Mouse (Mus musculus): Measurements from ENCODE around the gene Tlcd1.
"Not testable (repeated sequence)": the region's sequence is repeated elsewhere in the genome, so short reads cannot be mapped to it uniquely, and the experiment has no call there.

The Tlcd1 gene

DNA sequence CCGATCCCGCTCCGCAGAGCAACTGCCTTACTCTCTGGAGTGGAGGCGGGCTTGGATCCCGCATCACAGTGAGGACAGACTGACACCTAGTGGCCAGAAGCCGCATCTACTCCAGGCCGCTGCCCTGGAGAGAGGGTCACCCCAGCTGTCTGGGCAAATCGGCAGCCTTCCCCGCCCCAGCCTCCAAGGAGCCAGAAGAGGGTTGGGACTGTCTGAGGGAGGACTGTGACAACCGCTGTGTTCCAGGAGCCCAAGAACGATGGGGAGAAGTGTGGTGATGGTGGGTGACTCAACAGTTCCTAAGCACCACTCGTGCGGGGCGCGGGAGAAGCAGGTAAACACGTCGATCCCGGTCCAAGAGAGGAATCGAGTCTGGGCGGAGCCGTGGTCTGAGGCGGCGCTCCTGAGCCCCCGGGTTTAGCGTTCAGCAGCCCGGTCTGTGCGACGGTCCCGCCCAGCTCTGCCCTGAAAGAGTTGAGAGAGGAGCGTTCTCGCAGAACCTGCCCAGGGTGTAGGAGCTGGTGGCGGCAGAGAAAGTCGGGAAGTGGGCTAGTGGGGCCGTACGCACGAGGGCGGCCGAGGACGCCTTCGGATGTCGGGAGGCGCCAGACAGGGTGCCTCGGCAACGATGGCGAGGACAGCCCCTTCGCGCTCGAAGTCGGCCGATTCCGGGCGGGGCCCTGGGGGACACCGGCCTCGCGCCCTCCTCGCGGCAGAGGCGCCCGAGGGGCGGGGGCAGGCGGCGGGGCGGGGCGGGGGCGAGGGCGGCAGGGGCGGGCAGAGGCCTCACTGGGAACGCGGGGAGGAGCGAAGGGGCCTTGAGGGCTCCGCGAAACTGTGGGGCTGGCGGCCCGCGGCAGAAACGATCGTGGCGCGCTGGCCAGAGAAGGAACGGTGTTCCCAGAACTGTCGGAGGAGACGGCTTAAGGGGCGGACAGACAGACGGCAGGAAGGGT is 1.7 kb downstream of the Tlcd1 start:
- peak; percentile 93 for DNase-seq (ENCODE audit: low read depth, low spot score)

DNA sequence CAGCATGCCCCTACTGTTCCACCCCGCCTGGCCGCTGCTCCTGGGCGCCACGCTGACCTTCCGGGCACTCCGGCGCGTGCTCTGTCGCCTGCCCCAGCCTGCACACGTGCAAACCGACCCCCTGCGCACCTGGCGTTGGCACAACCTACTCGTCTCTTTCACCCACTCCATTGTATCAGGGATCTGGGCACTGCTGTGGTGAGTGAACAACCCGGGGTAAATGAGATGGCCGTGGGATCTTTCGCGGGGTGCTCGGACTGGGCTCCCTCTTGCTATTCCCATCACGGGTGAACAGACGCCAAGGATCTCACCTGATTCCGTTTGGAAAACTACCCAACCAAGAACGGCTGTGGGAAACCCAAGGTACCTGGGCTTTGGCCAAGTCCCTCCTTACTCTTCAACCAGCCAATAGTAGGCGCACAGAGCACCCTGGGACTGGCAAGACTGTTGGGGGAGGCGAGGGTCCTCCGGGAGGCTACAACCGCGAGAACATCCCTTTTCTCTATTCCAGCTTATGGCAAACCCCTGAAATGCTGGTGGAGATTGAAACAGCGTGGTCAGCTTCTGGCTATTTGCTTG is 2.4 kb downstream of the Tlcd1 start:
- peak; percentile 35 for DNase-seq (ENCODE audit: low read depth, low spot score)

DNA sequence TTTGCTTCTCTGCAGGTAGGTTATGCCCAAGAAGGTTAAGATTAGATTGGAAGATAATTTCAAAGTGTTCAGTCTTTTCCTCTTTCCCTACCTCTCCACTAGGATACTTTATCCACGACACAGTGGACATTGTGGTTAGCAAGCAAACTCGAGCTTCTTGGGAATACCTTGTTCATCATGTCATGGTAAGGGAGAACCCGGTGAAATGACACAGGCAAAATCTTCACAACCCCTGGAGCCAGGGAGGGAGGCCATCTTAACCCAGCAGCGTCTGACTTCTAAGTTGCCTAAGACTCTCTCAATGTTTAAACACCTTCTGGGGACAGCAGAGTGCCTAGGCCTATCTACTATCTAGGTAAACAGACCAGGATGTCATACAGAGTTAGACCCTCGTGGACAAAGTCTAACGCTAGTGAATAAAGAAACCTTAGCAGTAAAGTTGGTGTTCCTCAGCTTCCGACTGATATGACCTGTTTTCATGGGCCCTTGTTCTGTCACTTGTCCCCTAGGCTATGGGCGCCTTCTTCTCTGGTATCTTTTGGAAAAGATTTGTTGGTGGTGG is 3.0 kb downstream of the Tlcd1 start:
- no peak for DNase-seq (ENCODE audit: low read depth, low spot score)

DNA sequence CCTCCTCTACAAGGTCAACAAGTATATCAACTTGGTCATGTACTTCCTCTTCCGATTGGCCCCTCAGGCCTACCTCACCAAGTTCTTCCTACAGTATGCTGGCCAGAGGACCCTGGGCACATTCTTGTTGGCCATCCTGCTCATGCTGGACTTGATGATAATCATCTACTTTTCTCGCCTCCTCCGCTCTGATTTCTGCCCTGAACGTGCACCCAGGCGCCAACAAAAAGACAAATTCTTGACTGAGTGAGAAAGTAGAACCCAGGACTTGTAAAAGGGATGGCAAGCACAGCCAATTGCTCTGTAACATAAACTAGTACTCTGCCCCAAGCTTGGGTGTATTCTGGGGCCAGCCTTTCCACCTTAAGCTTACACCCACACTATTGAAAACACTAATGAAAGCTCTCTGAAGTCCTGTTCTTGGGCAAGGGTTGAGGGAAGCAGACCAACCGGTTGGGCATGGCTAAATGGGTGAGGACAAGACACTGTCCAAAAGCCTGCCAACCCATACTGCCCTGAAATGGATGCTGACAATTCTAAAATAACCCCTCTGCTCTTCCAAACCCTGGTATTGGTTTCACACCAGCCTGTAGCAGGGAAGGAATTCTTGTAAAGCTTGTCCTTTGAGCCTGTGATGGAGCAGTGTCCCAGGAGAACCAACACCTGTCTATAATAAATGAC is 3.7 kb downstream of the Tlcd1 start:
- no peak for DNase-seq (ENCODE audit: low read depth, low spot score)

DNA sequence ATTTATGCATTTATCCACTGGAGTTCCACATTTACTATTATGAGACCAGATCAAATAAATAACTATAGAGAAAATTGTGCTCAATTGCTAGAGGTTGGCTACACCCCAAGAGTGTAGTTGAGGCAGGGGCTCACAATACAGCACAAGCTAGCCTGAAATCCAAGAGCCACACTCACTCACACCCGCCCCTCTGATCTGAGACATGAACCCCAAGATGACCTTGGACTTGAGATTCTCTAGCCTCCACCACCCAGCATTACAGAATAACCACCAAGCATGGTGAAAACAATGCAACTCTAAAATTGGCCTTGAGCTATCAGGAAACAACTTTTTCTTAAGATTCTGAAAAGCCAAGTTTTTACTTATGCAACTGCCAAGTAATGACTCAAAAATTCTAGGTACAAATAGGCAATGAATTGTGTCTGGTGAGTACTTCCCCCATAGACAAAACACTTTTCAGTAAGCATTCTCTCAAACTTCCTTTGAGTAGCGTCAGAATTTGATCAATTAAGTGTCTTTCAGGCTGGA is 5.4 kb downstream of the Tlcd1 start:
- DNase-seq (ENCODE audit: low read depth, low spot score), result no peak

DNA sequence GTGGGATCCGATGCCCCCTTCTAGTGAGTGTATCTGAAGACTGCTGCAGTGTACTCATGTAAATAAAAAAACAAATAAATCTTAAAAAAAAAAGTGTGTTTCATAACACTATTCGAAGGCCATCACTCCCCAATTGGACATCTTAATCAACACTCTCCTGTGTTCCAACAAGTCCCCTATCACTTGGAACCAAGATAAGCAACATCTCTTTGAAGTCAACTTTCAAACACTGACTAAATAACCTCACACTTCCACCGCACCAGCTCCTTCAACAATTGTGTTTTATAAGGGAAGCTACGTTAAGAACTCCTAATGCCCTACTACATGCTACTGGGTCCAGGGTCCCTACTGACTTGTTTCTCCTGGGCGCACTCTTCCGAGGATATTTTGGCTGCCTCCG is 5.9 kb downstream of the Tlcd1 start:
- no peak for DNase-seq (ENCODE audit: low read depth, low spot score)

DNA sequence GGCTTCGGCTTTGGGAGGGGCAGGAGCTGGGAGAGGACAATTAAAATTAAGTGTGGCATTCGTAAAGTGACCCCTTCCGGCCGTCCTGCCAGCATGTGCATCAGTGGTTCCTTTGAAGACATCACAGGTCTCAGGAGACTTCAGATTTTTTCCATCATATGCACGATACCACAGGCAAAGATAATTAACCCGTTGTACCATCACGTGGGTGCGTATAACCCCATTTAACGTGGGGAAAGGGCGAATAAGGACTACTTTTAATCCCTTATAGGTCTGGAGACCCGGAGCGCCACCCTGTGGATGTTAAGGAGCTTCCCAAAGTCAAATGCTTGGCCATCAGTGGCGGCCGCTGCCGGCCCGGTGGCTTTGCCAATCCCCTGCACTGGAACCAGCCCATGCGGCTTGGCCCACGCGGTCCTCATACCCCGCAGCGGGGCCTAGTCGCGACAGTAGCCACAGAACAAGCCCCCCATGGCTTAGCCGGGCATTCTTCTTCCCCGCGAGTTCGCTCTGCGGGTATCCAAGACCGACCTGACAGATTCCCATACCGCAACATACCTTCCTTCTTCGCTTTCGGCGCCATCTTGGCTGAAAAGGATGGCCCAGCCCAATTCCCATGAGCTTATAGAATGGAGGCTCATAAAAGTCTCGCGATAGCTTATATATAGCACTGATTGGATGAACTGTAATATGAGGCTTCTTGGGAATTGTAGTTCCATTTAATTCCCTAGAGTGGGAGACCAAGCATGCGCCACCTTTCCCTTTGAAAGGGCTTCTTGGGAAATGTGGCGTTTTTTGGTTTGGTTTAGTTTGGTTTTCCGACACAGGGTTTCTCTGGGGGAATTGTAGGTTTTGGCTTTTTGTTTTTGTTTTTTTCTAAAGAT is 6.7 kb downstream of the Tlcd1 start, which contains the start of gene Rpl23a:
Gene Rpl23a (minus strand): TSS at position 624 of the 884 bp plus-strand sequence.
- peak; percentile 89 for DNase-seq (ENCODE audit: low read depth, low spot score)

DNA sequence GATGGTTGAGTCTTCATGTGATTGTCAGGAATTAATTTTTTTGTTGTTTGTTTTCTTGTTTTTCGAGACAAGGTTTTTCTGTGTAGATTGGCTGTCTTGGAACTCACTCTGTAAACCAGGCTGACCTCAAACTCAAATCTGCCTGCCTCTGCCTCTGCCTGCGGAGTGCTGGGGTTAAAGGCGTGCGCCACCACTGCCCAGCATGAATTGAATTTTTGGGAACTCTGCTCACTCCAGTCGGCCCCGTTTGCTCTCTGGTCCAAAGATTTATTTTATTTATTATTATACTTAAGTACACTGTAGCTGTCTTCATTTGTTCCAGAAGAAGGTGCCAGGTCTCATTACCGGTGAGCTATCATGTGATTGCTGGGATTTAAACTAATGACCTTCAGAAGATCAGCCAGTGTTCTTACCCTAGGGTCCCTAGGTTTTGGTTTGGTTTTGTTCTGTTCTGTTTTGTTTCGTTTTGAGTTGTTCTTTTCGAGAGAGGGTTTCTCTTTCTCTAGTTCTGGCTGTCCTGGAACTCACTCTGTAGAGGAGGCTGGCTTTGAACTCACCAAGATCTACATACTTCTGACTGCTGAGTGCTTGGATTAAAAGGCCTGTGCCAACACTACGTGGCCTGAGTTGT is 7.5 kb downstream of the Tlcd1 start:
- DNase-seq (ENCODE audit: low read depth, low spot score), result no peak

DNA sequence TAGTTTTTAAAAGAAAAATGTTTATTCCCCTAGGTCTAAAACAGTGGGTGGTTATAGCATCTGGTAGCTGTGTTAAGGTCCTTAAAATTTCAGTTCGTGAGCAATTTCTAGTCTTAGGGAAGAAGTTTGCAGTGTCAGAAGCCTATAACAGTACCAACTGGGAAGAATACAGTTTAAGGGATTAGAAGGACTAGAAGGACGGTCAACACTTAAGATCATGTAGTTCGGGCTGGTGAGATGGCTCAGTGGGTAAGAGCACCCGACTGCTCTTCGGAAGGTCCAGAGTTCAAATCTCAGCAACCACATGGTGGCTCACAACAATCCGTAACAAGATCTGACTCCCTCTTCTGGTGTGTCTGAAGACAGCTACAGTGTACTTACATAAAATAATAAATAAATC is 8.2 kb downstream of the Tlcd1 start:
- DNase-seq (ENCODE audit: low read depth, low spot score), result not testable (repeated sequence)

DNA sequence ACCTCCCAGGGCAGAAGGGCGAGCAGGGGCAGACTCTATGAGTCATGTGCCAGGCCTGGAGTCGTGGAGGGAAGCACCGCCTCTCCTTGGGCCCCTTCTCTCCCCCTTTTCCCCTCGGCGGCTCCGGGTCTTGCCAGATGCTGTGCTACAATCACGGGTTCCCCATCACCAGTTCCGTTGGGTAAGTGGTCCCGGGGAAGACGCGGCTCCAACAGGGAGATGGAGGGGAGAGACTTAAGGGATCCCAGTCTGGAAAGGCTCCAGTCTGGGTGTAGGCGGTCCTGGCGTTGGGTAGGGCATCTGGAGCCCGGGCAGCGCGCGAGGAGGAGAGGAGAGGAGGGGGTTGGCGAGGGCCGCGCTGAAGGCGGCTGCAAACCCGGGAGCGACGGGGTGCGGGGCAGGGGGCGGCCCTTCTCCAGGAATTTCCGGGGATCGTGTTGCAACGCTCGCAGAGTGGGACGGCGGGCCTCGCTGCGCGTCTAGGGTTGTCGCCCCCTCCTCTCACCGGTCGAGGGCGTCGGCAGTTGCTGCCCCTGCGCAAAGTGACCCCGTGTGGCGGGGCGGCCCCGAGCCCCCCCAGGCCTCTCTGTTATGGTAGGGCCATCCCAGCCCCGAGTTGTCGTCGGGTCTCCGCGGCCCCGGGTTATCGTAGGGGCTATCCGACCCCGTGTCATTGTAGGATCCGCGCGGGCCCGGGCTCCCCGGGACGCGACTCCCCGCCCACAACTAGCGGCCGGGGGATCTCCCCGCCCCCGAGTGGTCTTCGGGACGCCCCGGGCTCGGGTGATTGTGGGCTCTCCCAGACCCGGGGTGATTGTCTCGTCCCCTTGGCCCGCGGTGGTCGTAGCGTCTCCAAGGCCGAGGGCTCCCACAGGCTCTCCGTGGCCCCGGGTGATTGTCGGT is 12.1 kb downstream of the Tlcd1 start, which contains the start of gene Rab34:
Gene Rab34 (plus strand): TSS at position 100 of the 903 bp plus-strand sequence.
- DNase-seq (ENCODE audit: low read depth, low spot score), result peak; percentile 37

DNA sequence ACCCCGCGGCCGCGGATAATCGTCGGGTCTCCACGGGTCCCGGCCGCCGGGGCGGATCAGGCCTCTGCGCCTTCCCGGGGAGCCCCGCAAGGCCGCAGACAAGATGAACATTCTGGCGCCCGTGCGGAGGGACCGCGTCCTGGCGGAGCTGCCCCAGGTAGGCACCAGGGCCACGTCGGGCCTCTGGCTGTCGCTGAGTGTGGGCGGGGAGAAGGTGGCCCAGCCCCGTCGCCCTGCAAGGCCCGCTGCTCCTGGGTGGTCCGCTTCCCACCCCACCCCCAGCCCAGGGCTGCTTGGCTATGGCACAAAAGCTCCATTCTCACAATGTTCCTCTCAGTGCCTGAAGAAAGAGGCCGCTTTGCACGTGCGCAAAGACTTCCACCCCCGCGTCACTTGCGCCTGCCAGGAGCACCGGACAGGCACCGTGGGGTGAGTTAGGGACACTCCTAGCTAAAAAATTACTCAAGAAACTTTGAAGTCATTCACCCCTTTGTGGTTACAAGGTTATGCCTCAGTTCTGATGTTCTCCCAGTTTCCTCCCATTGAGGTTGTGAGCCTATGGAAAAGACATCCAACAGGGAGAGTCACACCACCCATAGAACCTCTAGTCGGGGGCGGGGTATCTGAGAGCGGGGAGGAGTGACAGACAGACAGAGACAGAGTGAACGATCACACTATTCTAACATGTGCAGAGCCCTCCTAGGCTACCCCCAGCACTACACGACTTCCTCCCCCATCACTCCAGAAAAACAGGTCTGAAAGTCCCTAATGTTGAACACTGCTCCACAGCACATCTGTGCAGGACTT is 12.9 kb downstream of the Tlcd1 start:
- peak; percentile 53 for DNase-seq (ENCODE audit: low read depth, low spot score)

DNA sequence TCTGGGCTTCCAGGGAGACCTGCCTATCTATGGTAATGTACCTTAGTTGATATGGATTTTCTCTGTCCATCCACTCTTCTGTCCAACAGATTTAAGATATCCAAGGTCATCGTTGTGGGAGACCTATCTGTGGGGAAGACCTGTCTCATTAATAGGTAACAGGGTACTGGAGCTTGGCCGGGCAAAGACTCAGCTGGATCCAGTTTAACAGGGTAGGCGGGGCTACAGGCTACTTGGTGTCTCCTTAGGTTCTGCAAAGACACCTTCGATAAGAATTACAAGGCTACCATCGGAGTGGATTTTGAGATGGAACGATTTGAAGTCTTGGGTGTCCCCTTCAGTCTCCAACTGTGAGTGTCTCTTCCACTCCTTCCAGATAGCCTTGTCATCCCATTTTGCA is 13.5 kb downstream of the Tlcd1 start:
- no peak for DNase-seq (ENCODE audit: low read depth, low spot score)

DNA sequence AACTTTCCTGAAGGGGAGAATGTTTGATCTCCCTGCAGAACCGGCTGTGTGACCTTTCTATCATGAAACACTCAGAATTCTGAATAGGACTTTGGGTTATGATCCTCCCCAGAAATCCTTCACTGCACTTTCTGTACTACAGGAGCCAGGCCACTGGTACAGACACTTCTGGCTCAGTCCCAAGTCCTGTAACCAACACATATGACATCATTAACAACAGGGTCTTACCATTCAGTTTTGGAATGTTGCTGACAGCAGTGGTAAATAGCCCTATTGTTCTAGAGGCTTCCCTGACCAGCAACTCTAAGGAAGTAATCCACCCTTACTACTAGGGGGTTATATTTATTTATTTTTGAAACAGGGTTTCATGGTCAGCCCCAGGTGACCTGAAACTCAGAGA is 16.6 kb downstream of the Tlcd1 start, which contains the start of gene Proca1:
Gene Proca1 (plus strand): TSS at position 280 of the 400 bp plus-strand sequence.
- DNase-seq (ENCODE audit: low read depth, low spot score), result no peak

DNA sequence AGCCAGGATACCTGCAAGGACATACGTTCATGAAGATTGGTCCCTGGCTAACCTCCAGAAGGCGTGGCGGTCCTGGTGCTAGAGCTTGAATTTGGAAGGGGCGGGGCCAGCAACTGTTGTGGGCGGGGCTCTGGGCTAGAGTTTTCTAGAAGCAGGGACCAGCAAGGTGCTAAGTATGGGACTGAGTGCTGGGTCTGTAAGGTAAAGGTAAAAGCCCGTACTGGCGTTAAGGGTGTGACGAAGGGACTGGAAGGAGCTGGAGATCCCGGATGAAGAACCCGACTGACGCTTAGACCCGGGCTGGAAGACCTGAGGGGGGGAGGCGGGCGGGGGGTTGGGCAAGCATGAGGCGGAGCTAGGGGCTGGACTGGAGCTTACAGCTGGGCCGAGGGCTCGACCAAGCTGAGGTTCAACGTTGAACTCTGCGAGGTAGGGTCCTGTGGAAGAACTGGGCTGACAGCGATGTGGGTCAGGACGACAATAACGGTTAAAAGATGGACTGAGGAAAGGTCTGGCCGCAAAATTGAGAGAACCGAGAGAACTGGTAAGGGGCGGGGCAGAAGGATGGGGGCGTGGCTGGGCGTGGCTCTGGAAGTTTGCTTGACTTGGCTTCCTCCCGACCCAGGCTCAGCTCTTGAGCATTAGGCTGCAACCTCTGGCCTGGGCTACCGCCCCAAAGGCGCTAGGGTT is 18.0 kb downstream of the Tlcd1 start:
- DNase-seq (ENCODE audit: low read depth, low spot score), result peak; percentile 73

DNA sequence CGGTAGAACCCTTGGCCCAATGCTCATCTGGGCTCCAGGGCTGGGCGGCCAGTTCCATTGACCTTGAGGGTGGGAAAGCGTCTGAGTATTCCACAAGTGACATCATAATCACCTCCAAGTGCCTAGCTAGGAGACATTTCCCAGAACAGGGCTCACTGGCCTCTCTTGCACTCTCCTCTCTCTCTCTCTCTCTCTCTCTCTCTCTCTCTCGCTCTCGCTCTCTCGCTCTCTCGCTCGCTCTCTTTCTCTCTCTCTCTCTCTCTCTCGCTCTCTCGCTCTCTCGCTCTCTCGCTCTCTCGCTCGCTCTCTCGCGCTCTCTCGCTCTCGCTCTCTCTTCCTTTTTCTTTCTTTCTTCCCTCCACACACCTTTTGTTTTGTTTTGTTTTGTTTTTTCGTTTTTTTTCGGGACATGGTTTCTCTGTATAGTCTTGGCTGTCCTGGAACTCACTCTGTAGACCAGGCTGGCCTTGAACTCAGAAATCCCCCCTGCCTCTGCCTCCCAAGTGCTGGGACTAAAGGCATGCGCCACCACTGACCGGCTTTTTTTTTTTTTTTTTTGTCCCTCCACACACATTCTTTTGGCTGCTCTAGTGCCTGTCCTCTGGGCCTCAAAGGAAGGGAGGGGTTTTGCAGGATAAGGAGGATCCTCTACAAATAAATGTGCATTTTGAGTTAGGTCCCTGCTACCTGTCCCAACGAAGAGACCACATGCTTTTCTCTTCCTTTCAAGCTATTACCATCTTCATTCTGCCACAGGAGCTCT is 18.8 kb downstream of the Tlcd1 start:
- no peak for DNase-seq (ENCODE audit: low read depth, low spot score)

DNA sequence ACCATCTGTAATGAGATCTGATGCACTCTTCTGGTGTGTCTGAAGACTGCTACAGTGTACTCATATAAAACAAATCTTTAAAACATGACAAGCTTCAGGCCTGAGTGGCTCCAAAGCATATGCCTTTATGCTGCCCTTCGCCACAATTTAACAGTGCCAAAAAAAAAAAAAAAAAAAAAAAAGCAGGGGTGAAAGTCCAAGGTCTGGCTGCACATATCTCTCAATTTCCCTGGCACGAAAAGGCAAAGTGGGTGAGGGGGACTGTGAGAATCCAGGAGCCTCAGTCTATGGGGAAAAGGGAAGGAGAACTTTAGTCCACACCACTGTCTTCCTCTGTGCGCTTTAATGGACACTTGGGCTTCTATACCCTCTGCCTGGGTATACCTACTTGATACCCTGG is 25.9 kb downstream of the Tlcd1 start:
- no peak for DNase-seq (ENCODE audit: low read depth, low spot score)

DNA sequence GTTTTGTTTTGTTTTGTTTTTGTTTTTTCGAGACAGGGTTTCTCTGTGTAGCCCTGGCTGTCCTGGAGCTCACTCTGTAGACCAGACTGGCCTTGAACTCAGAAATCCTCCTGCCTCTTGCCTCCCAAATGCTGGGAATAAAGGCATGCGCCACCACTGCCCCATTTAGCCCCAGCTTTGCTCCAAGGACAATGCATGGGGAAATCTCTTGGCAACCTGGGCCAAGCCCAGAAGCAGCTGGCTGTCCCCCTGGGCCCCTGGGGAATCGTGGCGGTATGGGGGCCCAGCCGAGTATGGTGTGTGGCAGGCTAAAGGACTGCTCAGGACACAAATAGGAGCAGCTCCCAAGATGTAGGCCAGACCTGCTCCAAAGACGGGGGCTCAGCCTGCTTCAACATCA is 27.8 kb downstream of the Tlcd1 start:
- DNase-seq (ENCODE audit: low read depth, low spot score), result no peak
